Mouse (Mus musculus): Measurements from ENCODE around the gene E130114P18Rik.
A peak's percentile ranks its signal among the peaks of the same experiment; 100 is the strongest.

The E130114P18Rik gene

GRCm38 (mm10) chr4:97695414-97696040 is 82.4 kb downstream of the E130114P18Rik start:
- DNase-seq (ENCODE audit: low read depth, low spot score) = no peak

DNA sequence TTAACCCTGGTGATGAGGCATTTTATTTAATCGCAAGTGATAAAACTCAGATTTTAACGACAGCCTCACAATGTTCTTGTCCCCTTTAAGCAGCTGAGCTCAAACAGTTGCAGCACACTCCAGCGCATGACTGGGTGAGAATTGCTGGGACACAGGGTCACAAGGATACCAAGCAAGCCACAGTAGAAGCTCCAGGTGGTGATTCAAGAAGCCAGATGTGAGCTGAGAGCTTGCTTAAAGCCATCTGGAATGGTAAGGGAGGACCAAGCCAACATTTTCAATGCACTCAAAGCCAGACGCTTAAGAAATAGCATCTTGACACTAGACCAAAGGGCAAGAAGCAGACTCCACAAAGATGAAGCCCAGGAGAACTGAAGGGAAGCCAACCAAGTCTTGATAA is 83.9 kb downstream of the E130114P18Rik start:
- no peak for DNase-seq (ENCODE audit: low read depth, low spot score)

DNA sequence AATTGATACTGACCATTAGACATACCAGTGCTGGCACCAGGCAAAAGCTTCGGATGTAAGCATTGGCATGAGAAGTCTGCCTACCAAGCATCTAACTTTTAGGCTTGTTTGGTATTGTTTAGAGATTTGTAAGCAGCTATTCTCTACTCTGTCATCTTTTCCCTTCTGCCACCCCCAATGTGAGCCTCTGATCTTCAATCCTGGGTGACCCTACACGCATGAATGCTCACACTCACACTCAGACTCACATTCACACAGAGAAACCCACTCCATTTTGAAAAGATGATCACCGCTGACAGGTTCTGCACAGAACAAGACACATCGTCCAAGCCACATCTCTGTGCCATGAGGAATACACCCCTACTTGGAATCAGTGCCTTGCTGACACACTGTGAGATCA is 84.8 kb downstream of the E130114P18Rik start:
- DNase-seq (ENCODE audit: low read depth, low spot score) = no peak

GRCm38 (mm10) chr4:97690384-97690766 is 87.5 kb downstream of the E130114P18Rik start:
- no peak for DNase-seq (ENCODE audit: low read depth, low spot score)

- no peak for DNase-seq (ENCODE audit: low read depth, low spot score)
Observed at GRCm38 (mm10) chr4:97689456-97690383, 88.2 kb downstream of the E130114P18Rik start.

- DNase-seq (ENCODE audit: low read depth, low spot score) = no peak
Observed at GRCm38 (mm10) chr4:97686020-97686419, 91.9 kb downstream of the E130114P18Rik start.

DNA sequence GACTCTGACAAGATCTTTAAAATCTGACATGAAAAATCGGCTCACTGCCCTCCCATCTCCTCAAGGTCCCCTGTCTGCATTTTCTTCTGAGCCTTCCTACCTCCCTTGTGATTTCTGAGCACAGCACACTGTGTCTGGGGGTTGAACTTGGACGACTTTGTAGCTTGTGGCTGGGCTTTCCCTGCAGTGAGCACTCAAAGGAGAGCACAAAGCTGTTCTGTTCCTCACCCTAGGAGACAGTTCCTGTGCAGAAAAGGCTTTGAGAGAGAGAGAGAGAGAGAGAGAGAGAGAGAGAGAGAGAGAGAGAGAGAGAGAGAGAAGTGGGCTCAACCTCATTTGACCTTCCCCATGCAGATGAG is 101.3 kb downstream of the E130114P18Rik start:
- DNase-seq (ENCODE audit: low read depth, low spot score) = no peak

DNA sequence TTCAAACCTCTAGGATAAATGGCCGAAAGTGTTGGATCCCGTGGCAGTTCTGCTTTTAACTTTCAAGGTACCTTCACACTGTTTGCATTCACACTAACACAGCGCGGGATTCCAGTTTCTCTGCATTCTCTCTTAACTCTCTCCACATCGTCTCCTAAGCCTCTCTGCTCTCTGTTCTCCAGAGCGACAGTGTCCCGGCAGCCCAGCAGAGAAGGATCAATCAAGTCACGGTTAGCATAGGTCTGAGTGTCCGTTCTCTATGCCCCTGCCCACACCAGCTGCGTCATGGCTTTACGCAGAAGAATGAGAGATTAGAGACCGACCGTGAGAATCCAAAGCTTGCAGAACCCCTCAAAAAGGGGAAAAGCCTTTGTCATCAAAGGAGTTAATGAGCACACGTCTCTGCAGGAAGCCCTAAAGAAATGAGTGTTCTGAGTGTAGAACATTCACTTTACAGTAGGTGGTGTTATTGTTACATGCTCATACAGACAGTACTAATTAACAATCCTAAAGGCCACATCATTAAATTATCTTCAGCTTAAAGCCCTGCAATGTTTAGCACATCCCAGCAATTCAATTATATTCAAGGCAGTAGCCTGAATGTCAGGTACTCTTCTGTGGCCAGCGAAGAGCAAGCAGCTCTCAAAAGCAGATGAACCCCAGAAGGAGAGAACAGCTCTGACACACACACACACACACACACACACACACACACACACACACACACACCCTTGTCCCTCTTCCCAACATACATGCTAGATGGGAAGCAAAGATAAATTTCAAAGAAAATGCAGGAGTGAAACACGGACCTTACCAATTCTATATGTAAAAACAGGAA is 101.9 kb downstream of the E130114P18Rik start:
- DNase-seq (ENCODE audit: low read depth, low spot score) = no peak

- DNase-seq (ENCODE audit: low read depth, low spot score) = no peak
Observed at GRCm38 (mm10) chr4:97673854-97674510, 103.9 kb downstream of the E130114P18Rik start.

GRCm38 (mm10) chr4:97672501-97672900 is 105.4 kb downstream of the E130114P18Rik start:
- no peak for DNase-seq (ENCODE audit: low read depth, low spot score)

DNA sequence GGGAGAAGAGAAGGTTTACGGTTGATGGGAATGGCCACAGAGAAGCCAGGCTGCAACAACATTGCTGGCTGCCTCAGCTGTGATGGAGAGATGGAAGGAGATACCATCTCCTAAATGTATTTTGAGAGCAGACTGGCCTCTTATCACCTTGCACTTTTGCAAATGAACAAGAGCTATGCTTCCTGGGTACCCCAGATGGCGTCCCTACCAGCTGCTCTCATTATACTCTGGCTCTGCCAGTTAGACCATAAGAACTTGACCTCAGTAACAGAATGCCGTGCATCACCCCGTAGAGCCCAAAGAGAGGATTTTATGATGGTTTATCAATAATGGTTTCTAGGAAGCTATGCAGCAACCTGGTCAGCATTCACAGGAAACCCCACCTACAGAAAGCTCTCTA is 106.0 kb downstream of the E130114P18Rik start:
- no peak for DNase-seq (ENCODE audit: low read depth, low spot score)

DNA sequence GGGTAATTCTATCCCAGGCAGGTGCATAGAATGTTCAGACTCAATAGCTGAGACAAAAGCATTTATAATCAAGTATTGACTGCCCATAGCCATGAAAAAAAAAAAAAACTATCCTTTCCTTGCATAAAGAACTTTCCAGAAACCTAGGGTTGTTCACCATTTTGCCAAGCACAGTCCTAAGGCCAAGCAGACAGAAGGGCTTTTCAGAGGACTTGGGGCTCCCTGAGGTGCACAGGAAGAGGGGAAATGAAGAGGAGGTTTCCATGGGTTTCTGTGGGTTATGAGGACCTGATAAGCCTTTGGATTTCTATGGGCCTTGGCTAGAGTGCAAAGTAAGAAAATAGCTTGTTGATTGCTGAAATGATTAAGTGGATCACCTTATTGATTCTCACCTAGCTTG is 107.5 kb downstream of the E130114P18Rik start:
- no peak for DNase-seq (ENCODE audit: low read depth, low spot score)

DNA sequence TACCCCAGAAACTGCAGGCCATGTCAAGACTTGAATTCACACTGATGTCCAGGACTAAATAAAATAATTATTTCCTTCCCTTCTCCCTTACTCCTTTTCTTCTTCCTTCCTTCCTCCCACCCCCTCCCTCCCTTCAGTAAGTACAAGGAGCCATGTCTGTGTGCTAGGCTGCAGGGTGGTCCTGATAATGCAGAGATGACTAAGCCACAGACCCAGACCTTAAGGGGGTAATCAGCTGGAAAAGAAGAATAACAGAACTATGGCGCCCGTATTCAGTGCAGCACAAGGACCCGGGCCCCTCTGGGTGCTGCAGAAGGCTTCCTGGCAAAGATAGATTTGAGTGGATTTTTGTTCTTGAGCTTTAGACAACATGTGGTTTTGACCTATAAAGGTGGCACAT is 108.1 kb downstream of the E130114P18Rik start:
- DNase-seq (ENCODE audit: low read depth, low spot score) = no peak

- no peak for DNase-seq (ENCODE audit: low read depth, low spot score)
Observed at GRCm38 (mm10) chr4:97665428-97665755, 112.5 kb downstream of the E130114P18Rik start.

- peak; percentile 17 for DNase-seq (ENCODE audit: low read depth, low spot score)
Observed at GRCm38 (mm10) chr4:97664738-97665427, 113.0 kb downstream of the E130114P18Rik start.

DNA sequence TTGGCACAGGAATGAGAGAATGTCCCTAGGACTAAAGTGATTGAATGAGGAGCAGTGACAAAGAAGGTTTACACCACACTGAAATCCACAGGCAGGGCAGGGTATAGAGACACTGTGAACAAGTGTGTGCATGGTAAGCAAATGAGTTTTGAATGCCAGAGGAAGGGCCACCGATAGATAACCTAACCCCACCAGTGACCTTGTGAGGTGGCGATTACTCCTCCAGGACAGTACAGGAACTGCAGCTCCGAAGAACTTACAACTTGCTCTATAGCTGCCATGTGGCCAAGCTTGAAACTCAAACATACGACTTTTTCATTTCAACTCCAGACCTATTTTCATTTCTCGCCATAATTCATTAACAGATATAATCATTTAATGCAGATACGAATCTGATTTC is 114.0 kb downstream of the E130114P18Rik start:
- DNase-seq (ENCODE audit: low read depth, low spot score) = peak; percentile 12

DNA sequence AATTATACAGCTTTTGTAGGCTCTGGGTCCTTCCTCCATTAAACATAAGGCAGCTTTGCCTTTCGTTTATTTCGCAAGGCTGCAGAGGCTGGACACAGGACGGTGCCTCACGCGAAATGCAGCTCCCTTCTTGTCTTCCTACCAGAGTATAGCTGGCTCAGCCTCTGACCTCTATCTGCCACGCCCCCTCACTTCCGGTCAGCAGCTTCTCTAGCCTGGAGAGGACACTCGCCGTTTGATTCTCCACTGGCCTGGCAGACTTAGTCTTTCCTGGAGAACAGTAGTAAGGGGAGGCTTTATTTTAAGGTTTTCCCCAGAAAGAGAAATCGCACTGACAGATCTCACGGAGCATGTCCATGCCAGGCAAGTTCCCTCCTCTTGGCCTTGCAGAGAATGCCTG is 115.0 kb downstream of the E130114P18Rik start:
- DNase-seq (ENCODE audit: low read depth, low spot score) = no peak

DNA sequence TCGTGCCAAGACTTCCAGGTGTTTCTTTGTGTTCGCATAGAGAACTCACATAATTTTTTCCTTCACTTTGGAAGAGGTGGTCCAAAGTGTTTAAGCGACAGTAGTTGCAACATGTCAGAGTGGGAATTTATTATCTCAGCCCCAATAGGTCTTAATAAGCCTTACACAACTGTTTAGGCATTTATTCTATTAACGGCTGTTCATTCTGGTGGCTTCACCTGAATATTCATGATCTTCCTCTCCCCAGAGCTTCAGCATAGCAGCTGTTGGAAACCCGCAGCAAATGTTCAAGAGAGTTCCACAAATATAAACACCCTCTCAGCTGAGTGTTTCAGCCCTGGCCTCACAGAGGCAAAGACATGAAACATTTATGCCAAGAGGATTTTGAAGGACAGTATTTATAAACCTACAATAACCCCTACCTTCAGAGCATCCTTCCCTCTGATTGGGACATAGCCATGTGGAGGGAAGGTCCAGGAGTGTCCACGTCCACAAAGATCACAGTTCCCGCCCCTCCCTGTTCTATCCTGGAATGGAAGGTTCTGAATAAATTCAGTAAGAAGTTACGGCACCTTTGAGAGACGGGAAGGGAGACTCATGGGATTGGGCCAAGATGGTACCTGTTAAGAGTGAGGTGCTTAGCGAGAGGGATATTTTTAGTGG is 116.1 kb downstream of the E130114P18Rik start:
- DNase-seq (ENCODE audit: low read depth, low spot score) = no peak

- no peak for DNase-seq (ENCODE audit: low read depth, low spot score)
Observed at GRCm38 (mm10) chr4:97657586-97657985, 120.3 kb downstream of the E130114P18Rik start.

DNA sequence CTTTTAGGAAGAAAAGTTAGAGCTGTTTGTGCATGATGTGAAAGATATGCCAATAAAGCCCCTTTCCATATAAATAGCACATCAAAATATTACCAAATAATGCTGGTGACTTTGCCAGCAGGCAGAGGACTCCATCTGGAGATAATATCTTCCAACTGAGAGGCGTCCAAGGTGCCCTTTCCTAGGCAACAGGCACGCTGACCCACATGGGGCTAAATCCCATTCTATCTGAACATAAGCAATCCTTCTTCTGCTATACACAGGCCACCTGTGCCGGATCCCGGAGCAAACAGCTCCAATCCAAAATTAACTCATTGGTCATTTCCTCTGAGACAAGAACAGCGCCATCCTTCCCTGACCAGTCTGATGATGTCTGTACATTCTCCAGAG is 128.3 kb downstream of the E130114P18Rik start:
- no peak for DNase-seq (ENCODE audit: low read depth, low spot score)

All from ZHBTc4 (cell line).